Mouse (Mus musculus): Measurements from ENCODE around the gene Snx9.

Snx9 gene

GRCm38 (mm10) chr17:5924238-5924637, 83.1 kb downstream of the Snx9 start:
- no peak for DNase-seq (ENCODE audit: low read depth, low spot score)

GRCm38 (mm10) chr17:5926710-5927109, 85.6 kb downstream of the Snx9 start:
- no peak for DNase-seq (ENCODE audit: low read depth, low spot score)

GRCm38 (mm10) chr17:5929031-5929430, 87.9 kb downstream of the Snx9 start:
- DNase-seq (ENCODE audit: low read depth, low spot score) = no peak

GRCm38 (mm10) chr17:5932161-5932560, 91.0 kb downstream of the Snx9 start:
- no peak for DNase-seq (ENCODE audit: low read depth, low spot score)

GRCm38 (mm10) chr17:5934554-5935324, 93.6 kb downstream of the Snx9 start:
- DNase-seq (ENCODE audit: low read depth, low spot score) = peak; percentile 83

- peak; percentile 9 for DNase-seq (ENCODE audit: low read depth, low spot score)
Measured at GRCm38 (mm10) chr17:5935680-5936079, 94.6 kb downstream of the Snx9 start.

- DNase-seq (ENCODE audit: low read depth, low spot score) = no peak
Measured at GRCm38 (mm10) chr17:5936276-5936675, 95.1 kb downstream of the Snx9 start.

- DNase-seq (ENCODE audit: low read depth, low spot score) = no peak
Measured at GRCm38 (mm10) chr17:5937441-5937840, 96.3 kb downstream of the Snx9 start.

GRCm38 (mm10) chr17:5939871-5940270, 98.7 kb downstream of the Snx9 start:
- no peak for DNase-seq (ENCODE audit: low read depth, low spot score)

- peak; percentile 83 for DNase-seq (ENCODE audit: low read depth, low spot score)
Measured at GRCm38 (mm10) chr17:5940792-5941191, 99.7 kb downstream of the Snx9 start.

- peak; percentile 75 for DNase-seq (ENCODE audit: low read depth, low spot score)
Measured at GRCm38 (mm10) chr17:5941230-5942043, 100.3 kb downstream of the Snx9 start, which contains the start of gene Synj2. TSS of gene Synj2 (plus strand) at chr17:5941280.

GRCm38 (mm10) chr17:5942156-5942555, 101.0 kb downstream of the Snx9 start:
- DNase-seq (ENCODE audit: low read depth, low spot score) = no peak

GRCm38 (mm10) chr17:5943053-5943452, 101.9 kb downstream of the Snx9 start:
- no peak for DNase-seq (ENCODE audit: low read depth, low spot score)

- no peak for DNase-seq (ENCODE audit: low read depth, low spot score)
Measured at GRCm38 (mm10) chr17:5947039-5947438, 105.9 kb downstream of the Snx9 start.

- no peak for DNase-seq (ENCODE audit: low read depth, low spot score)
Measured at GRCm38 (mm10) chr17:5952455-5952854, 111.3 kb downstream of the Snx9 start.

- no peak for DNase-seq (ENCODE audit: low read depth, low spot score)
Measured at GRCm38 (mm10) chr17:5956350-5957000, 115.3 kb downstream of the Snx9 start.

- no peak for DNase-seq (ENCODE audit: low read depth, low spot score)
Measured at GRCm38 (mm10) chr17:5957097-5957496, 116.0 kb downstream of the Snx9 start.

GRCm38 (mm10) chr17:5958229-5958628, 117.1 kb downstream of the Snx9 start:
- DNase-seq (ENCODE audit: low read depth, low spot score) = no peak

- DNase-seq (ENCODE audit: low read depth, low spot score) = no peak
Measured at GRCm38 (mm10) chr17:5958636-5959035, 117.5 kb downstream of the Snx9 start.

GRCm38 (mm10) chr17:5959096-5959495, 118.0 kb downstream of the Snx9 start:
- DNase-seq (ENCODE audit: low read depth, low spot score) = no peak

- no peak for DNase-seq (ENCODE audit: low read depth, low spot score)
Measured at GRCm38 (mm10) chr17:5959802-5960201, 118.7 kb downstream of the Snx9 start.

- DNase-seq (ENCODE audit: low read depth, low spot score) = no peak
Measured at GRCm38 (mm10) chr17:5963766-5964165, 122.6 kb downstream of the Snx9 start.

Measured in CD4-positive helper T cell, adult 2 months (primary cell).